Mouse (Mus musculus): ENCODE data around the gene Fkbp8.
"Not testable (repeated sequence)": the region's sequence is repeated elsewhere in the genome, so short reads cannot be mapped to it uniquely, and the experiment has no call there.

Fkbp8 gene

DNA sequence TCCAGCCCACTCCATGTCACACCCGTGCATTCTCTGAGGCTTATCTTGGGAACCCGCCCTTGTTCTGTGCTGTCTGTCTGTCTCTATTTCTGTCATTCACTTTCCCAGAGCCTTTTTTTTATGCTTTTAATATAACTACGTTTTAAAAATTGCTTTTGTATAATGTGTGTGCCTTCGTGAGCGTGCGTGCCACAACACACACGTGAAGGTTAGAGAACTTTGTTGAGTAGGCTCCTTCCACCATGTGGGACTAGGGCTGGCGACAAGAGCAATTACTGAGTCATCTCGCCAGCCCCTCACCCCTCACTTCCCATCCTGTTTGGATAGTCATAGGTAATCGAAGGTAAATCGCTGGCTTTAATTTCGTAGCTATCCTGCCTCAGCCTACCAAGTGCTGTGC is 25.0 kb upstream of the Fkbp8 start:
- DNase-seq, result no peak

DNA sequence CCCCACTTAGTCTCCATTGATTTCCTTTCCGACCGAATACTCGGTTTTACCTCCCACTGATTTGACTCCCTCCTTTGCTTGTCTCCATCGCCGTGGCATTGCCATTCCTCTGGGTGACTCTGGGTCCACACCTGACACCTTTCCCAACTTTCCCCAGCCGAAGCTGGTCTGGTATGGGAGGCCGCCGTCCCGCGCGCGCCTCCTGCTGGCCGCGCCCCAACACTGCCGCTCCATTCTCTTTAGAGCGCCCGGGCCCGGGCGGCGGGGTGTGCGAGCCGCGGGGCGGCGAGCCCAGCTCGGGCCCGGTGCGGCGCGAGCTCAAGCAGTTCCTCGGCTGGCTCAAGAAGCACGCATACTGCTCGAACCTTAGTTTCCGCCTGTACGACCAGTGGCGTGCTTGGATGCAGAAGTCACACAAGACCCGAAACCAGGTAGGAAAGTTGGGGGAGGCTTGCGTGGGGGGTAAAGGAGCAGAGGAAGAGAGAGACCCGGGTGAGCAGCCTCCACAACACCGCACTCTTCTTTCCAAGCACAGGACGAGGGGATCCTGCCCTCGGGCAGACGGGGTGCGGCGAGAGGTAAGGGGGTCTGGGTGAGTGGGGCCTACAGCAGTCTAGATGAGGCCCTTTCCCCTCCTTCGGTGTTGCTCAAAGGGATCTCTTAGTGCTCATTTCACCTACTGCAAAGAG is 24.3 kb upstream of the Fkbp8 start:
- peak; percentile 60 for DNase-seq

DNA sequence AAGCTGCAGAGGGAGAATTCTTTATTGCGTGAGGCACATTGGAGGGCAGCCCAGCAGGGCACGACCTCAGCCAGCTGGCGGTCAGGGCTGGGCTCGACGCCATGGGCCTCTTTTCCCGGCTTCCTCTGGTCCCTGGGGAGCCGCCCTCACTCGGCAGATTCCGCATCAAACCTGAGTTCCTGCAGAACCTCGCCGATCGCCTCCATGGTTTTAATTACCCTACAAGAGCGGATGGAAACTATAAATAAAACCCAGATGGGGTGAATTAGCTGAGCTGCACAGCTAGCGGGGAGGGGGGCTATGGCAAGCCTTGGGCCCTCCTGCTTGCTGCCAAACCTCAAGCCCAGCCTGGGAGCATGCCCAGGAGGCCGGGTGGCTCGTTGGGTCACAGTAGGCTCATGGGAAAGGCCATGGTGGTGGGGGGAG is 23.2 kb upstream of the Fkbp8 start:
- DNase-seq, result peak; percentile 44

DNA sequence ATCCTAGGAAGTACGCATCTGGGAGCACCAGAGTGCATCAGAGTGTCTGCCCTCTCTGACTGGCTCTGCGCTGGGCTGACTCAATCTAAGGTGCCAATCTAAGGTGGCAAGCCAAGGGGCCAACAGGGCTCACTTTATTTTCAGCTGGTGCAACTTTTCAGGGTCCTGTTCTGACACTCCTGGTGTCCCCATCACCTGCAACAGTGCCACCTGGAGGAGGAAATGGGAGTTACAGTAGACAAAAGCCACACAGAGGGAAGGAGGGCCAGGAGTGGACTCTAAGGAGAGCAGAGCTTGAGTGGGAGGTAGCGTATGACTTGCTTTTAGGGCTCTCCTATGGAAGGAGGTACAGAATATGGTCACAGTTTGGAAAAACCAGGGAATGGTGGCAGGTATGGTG is 22.7 kb upstream of the Fkbp8 start:
- peak; percentile 80 for DNase-seq

DNA sequence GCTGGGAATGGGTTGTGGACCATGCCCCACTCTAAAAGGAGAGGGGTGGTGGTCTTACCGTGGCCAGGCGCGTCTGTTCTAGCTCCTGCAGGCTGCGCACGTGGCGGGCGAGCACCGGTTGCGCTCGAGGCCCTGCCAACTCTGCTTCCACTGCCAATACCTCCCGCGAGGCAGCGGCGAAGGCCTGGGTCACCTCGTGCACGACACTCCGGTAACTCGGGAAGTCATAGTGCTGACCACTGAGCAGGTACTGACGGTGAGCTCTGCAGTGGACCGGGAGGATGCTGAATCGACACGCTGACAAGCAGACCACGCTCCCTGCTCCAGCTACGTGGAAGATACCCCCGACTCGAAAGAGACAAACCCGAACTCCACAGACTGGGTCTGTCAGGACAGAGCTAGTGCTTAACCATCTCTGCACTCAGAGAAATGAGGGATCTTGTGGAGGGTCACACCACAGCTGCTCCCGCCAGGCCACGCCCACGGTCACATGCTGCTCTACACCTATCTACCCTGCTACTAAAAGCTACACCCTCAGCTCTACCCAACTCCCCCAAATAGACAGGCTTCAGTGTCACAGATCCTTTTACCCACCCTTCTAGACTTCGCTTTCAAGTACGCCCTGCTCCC is 21.7 kb upstream of the Fkbp8 start:
- DNase-seq, result no peak

DNA sequence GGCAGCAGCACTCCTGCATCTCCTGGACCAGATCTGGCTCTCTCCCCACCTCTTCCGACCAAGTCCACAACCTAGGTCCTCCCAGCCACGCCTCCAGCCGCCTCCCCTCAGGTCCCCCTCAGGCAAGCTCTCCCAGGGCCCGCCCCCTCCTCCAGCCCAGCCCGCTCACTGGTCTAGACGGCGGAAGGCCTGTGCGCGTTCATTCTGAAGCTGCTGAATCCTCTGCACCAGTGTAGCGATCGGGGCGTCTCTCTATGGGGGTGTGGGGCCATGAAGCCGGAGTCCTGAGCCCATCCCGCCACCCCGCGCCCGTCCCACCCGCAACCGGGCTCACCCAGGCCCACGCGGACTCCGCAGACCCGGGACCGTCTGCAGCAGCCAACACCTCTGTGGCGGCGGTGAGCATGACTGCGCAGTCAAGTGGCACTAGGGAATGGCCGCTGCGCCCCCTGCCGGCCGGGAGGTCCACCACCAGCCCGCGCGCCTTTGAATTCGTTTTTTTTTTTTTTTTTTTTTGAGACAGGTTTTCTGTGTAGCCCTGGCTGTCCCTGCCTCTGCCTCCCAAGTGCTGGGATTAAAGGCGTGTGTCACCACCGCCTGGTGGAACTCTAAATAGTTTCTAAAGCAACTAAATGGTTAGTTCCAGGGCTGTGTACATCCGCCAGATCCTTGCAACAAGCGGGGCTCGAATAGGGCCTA is 21.0 kb upstream of the Fkbp8 start, which contains the start of gene Rex1bd:
Gene Rex1bd (minus strand): TSS at position 425 of the 699 bp plus-strand sequence.
- DNase-seq, result peak; percentile 93

DNA sequence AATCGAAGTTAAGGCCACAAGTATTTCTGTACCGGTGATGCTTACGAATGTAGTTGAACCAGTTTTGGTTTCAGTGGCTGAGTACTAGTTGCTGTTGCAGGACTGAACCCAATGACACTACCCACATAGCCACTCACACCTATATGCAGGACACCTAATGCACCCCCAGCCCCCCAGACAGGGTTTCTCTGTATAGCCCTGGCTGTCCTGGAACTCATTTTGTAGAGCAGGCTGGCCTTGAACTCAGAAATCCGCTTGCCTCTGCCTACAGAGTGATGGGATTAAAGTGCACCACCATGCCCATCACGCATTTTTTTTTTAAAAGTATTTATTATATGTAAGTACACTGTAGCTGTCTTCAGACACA is 20.5 kb upstream of the Fkbp8 start:
- DNase-seq, result no peak

DNA sequence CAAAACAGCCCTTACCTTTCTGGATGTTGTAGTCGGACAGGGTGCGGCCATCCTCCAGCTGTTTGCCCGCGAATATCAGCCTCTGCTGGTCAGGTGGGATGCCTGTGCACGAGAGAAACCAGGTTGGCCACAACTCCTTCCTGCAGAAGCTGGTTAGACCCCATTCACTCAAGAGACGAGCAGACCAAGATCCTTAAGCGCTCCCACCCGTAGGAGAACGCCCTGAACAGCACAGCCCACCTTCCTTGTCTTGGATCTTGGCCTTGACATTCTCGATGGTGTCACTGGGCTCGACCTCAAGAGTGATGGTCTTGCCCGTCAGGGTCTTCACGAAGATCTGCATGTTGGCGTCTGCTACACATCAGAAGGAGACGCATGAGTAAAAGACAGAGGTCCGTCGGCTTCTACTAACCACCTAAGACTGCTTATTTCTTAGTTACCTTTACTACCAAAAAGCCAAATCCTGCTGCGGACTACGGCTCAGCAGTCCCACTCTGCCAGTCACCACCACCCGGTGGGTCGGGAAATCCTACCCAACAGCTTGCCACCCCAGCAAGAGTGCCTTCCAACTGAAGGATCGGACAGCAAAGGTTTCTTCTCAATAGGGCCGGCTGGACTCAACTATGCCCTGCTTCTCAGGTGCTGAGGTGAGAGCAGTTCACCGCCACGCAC is 18.1 kb upstream of the Fkbp8 start:
- no peak for DNase-seq

DNA sequence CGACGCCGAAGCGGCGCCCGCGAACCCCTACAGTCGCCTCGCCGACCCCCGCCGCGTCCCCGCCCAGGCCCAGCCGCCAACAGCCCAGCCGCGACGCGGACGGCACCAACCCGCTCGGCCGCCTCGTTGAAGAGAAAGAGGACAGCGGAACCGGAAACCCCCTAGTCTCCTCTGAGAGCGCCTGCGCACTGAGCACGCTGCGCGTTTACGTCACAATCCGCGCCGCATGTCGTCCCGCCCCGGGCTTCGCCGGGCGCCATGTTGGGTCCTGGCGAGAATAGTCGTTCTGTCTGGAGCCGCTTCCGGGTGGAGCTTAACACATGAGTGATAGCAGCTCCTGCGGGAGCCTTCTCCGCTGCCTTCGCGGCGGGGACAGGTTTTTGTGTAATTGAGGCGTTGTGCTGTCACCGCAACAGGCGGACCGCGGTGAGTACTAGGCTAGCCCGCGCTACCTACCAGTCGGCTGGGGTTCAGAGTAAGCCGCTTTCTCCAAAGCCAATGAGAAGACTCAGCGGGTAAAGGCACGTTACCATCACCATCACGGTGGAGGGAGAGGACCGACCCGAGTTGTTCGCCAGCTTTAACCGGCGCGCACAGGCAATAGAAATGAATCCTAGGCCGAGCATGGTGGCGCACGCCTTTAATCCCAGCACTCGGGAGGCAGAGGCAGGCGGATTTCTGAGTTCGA is 17.2 kb upstream of the Fkbp8 start, which contains the start of gene Uba52:
Gene Uba52 (minus strand): TSS at position 574 of the 688 bp plus-strand sequence.
- DNase-seq, result peak; percentile 98

DNA sequence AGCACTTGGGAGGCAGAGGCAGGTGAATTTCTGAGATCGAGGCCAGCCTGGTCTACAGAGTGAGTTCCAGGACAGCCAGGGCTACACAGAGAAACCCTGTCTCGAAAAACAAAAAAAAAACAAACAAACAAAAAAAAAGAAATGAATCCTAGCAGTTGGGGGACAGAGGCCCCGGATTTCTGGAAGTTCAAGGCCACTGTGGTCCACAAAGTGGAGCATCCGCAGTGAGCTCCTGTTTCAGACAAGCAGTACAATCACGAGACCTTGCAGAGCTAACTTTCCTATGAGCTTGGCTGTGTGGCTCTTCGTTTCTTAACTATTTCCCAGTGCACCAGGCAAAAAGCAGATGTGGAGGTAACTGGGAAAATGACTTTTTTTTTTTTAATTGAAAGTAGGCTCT is 16.4 kb upstream of the Fkbp8 start:
- not testable (repeated sequence) for DNase-seq

DNA sequence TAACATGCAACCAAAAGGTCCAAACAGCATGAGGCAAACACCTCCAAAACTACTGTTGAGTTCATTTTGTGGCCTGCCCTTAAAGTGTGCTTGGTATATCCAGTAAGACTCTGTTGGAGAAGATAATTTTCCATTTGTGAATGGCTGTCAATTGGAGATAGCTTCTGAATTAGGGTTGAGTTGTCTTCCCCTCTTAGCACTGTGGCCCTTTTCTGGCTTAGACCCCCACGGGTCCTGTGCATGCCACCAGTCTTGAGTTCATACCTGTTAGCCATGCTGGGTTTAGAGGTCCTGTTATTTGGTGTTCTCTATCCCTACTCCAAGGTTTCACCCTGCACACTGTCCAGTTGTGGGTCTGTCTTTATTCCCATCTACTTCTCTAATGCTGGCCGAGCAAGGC is 15.8 kb upstream of the Fkbp8 start:
- no peak for DNase-seq

DNA sequence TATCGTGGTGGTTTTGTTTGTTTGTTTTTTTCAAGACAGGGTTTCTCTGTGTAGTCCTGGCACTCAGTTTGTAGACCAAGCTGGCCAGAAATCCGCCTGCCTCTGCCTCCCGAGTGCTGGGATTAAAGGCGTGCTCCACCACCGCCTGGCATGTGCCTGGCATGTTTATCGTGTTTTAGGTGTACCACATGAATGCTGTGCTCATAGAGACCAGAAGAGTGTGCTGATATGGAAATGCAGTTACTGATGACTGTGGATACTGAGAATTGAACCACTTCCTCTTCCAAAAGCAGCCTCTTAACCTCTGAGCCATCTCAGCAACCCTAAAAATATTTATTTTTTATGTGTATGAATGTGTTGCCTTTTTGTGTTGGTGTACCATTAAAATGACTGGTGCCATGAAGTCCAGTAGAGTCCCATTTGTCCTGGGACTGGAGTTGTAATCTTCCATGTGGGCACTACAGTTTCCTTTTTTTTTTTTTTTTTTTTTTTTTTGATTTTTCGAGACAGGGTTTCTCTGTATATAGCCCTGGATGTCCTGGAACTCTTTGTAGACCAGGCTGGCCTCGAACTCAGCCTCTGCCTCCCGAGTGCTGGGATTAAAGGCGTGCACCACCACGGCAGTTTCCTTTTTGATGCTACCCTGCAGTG is 15.1 kb upstream of the Fkbp8 start:
- DNase-seq, result no peak

DNA sequence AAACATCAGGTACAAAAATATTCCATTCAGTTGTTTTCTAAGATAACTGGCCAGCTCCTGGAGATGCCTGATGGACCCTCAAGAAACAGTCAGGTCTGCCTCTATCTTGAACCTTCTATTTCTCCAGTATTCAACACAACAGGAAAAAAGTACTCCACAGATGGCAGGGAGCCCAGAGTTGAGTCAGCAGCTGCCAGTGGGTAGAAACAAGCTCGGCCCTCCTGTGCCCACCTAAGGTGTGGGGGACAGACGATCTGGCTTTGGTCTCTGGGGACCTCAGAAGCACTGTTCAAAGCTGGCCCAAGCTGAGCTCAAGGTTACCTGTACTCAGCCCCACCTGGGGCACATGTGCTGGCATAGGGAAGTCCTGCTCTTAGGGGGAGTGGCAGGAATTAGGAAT is 14.1 kb upstream of the Fkbp8 start:
- peak; percentile 78 for DNase-seq

DNA sequence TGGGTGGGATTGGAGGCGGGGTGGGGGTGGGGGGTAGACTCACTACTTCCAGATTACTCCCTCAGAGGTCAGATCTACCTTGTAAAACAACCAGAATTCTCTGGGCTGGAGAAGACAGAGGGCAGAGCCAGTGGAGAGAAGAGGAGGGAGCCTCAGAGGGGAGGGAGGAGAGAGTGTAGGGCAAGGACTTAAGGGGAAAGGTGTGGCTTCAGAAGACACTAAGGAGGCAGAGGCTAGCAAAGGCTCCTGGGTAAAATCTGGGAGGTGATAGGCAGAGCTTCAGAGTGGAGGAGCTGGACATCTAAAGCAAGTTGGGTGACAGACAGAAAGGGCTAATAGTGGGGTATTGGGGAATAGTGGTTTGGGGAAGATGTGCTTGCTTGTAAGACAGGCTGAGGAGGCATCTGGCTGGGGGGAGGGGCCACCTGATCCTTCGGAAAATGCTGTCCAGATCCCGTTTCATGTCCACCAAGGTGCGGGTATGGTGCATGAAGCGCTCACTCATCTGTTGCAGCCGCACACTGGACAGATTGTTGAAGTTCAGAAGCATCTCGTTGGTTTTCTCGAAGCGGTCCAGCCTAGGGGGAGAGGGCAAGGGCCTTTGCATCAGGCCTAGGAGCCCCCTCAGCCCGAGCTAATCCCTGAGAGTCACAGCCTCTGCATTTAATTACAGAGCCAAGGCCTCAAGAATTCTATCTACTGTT is 9.4 kb upstream of the Fkbp8 start:
- no peak for DNase-seq

DNA sequence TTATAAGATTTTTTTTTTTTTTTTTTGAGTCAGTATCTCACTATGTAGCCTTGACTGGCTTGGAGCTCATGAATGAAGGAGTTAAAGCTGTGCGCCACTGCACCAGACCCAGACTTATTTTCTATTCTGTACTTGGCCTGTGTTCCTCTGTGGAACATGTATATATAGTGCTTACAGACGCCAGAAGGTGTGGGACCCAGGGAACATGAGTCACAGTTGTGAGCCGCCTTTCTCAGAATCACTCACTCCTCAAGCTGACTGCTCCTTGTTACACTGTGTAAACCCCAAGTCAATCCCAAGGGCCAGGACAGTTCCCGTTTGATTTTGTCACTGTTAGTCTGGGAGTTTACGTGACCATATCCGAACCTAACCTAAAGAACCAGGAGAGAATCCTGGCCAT is 8.5 kb upstream of the Fkbp8 start:
- DNase-seq, result peak; percentile 61

DNA sequence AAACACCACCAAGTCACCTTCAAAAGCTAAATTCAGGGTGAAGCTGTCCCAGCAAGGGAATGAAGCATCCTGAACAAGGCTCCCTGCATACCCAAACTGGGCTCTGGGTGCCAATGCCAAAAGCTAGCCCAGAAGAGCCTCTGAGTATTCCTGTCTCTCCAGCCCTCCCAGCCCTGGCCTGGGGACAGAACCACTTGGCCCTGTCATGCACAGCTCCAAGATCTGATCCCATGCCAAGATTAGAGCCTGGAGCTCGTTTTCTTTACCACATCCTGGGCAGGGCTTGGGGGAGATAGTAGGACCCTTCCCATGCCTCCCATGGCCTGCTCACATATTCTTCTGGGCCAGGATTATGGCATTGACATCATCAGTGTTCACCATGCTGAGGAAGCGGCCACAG is 7.9 kb upstream of the Fkbp8 start:
- DNase-seq, result no peak

DNA sequence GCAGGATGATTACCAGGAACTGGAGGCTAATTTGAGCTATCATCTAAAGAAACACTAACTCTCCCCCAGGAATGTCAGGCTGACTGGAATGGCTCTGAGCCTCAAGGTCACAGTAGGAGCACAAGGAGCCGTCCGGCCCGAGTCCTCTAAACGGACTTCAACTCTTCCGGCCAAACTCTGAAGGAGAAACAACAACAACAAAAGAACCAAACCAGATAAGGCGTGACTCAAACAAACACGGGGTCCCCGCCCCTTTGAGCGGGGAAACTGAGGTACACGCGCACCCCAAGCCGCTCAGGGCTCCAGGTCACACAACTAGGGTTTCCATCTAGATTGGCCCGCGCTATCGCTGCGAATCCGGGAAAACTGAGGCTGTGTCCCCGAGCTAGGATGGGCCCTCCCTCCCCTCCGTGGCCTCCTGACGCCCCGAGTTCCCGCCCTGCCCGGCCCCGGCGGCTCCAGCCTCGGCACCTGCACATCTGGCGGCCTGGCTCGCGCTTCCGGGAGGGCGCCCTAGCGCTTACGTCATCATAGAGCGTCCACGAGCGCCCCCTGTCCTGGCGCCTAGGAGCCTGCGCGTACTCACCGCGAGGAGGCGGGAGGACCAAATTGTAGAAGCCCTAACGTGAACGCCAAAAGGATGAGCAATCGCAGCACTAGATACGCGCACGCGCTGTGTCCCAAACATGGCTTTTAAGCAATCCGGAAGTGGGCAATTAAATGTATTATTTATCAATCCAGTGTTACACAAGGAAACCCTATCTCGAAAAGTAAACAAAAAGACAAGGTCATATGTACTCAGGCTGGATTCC is 4.7 kb upstream of the Fkbp8 start:
- peak; percentile 97 for DNase-seq

DNA sequence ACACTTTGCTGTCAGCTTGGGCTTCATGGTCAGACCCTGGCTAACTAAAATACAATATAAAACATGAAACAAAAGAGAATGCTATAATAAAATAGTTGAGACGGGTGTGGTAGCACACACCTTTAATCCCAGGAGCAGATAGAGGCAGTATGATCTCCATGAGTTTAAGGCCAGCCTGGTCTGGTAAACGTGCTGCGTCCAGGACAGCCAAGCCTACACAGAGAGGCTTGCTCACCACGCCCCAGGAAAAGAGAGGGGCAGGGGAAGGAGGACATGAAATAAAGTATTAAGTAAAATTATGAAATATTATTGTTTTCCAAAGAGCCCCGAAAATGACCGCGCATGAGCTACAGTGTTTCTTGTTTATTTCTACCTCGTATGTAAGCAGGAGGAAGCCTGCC is 413 bp upstream of the Fkbp8 start:
- DNase-seq, result no peak

DNA sequence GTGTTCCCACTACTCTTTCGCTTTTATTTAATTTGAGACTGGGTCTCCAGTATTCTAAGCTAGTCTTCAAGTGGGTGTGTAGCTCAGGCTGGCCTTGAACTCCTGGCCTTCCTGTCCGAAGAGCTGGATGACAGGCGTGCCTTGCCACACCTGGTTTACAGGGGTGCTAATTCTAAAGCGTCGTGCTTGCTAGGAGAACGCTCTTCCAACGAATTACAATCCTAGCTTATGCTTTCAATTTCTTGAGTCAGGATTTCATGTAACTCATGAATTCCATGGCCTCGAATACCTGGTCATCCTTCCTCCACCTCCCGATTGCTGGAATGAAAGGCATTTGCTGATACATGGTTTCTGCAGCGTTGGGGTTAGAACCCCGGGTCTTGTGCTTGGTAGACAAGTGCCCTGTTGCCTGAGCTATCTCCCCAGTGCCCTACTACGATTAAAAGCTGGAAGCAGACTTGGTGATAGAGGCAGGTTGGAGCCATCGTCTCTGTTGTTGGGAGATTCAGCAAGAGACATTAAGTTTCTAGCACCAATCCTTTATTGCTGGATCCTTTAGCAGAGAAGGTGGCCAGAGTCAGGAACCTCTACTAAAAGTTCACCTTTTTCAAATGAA is 766 bp downstream of the Fkbp8 start:
- no peak for DNase-seq

DNA sequence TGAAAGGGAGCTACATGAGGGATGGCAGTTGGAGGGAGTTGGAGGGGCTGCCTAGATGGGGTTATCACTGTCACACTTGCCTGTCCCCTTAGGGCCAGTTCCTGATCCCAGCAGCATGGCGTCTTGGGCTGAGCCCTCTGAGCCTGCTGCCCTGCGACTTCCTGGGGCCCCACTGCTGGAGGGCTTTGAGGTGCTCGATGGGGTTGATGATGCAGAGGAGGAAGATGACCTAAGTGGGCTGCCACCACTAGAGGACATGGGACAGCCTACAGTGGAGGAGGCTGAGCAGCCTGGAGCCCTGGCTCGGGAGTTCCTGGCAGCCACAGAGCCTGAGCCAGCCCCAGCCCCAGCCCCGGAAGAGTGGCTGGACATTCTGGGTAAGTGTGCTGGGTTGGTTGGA is 1.8 kb downstream of the Fkbp8 start:
- no peak for DNase-seq

All from right cerebral cortex, adult 18-20 months (tissue).